Mouse (Mus musculus) bone marrow macrophage, adult 2 months (primary cell): ENCODE measurements at regions not wholly inside any gene's neighbourhood (a gene's known extent, or its start where the extent isn't known, plus 50 kb on each side); places are given as distances from the start of the nearest gene placed in this dataset.

Source experiments
- CTCF ChIP-seq: IDR thresholded peaks from 2 replicates; pipeline ENCODE4 v1.5.1; 2012; ENCODE audit warnings: low read depth, mild to moderate bottlenecking, low read length, moderate library complexity
- POLR2A ChIP-seq: IDR thresholded peaks from 2 replicates; pipeline ENCODE4 v1.6.1; 2012; ENCODE audit warnings: mild to moderate bottlenecking, low read depth, low read length, borderline replicate concordance

GRCm38 (mm10) chr3:66503615-66504014, 207.0 kb upstream of the Veph1 start:
- TF ChIP-seq POLR2A (no peak), CTCF (no peak)
